Mouse (Mus musculus) hindbrain, embryonic 10.5 days (tissue): ENCODE results near the gene Atg101. TPM values are rescaled to one million over a fixed set of nuclear protein-coding genes. Genes with fewer than 3 reads are reported as not detected.
A peak's percentile ranks its signal among the peaks of the same experiment; 100 is the strongest.

Experiments used
- DNase-seq: peaks from one replicate; pipeline ENCODE4 v3.0.0-alpha.2; 2017; ENCODE audit warnings: low spot score
- H3K27ac ChIP-seq: fragments of 300-500 bp; sonication (generic); 2 replicates; pipeline ENCODE4 v1.5.1; 2016; ENCODE audit warnings: mild to moderate bottlenecking, moderate library complexity
- H3K27me3 ChIP-seq: fragments of 300-500 bp; sonication (generic); 2 replicates; pipeline ENCODE4 v1.6.1; 2016; ENCODE audit warnings: mild to moderate bottlenecking; ENCODE audit not compliant: poor library complexity, insufficient read depth, severe bottlenecking
- H3K36me3 ChIP-seq: fragments of 300-500 bp; sonication (generic); 2 replicates; pipeline ENCODE4 v1.6.1; 2016; ENCODE audit warnings: mild to moderate bottlenecking, moderate library complexity
- H3K4me1 ChIP-seq: fragments of 300-500 bp; sonication (generic); replicated peaks from 2 replicates; pipeline ENCODE4 v1.6.1; 2016; ENCODE audit warnings: mild to moderate bottlenecking
- H3K4me3 ChIP-seq: fragments of 300-500 bp; sonication (generic); 2 replicates; pipeline ENCODE4 v1.5.1; 2016; ENCODE audit warnings: mild to moderate bottlenecking, moderate library complexity
- H3K9me3 ChIP-seq: fragments of 300-500 bp; sonication (generic); 2 replicates; pipeline ENCODE4 v1.6.1; 2016; ENCODE audit warnings: mild to moderate bottlenecking, moderate library complexity
- WGBS: fragments of 180-500 bp; shearing (Covaris S2); methylation state at CpG from one replicate; pipeline ENCODE4 v1.1.7; 2016; 5-methylcytosine and 5-hydroxymethylcytosine counted together
- polyA plus RNA-seq: library from polyadenylated mRNA; unstranded; fragments of >200 nt; fragmentation: Nextera tagmentation; extraction: Ambion mirVana; gene quantifications from 2 replicates; pipeline ENCODE4 v1.2.1, GENCODE M21; 2016

The Atg101 gene
- polyA plus RNA-seq, 1 experiment from 2014 or later: 82.1 TPM

DNA sequence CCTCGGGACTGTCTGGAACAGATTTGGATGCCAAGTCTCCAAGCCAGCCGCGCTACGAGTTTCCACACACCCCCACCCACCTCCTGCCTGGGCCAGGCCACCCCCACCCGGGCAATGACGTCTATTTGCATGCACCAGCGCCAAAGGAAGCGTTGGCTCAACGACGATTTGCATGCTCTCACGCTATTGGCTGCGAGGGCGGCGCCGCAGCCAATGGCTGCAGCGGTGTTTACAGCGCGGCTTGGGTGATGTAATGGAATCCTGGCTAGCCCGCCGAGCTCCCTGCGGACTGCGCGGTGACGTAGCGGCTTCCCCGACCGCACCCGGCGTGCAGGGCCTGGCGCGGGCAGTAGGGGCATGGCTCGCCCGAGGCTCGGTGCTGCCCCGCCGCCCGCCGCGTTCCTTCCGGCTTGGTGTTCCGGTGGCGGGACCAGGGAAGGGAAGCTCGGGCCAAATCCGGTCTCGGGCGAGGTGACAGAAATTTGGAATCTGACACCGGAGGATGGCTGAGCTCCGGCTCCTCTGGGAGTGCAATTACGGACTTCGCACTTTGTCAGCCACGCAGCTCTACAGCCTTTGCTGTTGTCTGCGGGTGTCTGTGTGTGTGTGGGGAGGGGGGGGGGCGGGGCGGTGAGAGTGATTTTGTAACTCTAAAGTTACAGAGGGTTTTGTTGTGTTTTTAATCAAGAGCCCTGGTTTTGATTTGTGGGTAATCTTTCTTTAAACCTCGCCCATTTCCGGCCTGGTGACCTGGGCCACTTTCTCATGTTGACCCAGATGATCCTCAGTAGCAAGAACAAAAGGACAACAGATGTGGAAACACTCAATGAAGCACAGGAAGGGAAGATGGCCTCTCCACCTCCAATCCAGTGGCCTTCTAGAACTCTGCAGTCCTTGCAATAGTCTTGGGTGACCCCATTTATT lies 37.6 kb upstream of the Atg101 start:
- Histone ChIP-seq H3K36me3 (no peaks in the 10 kb centered on the region), H3K9me3 (no peaks in the 10 kb centered on the region), H3K4me1 (peaks cover 30% of the 10 kb centered on the region), H3K27ac (peak overlapping the region; percentile 94), H3K4me3 (peak overlapping the region; percentile 56), H3K27me3 (0 out of 2 replicates have a peak, but pooled peaks cover 9% of the 10 kb centered on the region)
- WGBS: 2% methylated on average over 56 of the region's 56 CpGs
- peak; percentile 95 for DNase-seq

DNA sequence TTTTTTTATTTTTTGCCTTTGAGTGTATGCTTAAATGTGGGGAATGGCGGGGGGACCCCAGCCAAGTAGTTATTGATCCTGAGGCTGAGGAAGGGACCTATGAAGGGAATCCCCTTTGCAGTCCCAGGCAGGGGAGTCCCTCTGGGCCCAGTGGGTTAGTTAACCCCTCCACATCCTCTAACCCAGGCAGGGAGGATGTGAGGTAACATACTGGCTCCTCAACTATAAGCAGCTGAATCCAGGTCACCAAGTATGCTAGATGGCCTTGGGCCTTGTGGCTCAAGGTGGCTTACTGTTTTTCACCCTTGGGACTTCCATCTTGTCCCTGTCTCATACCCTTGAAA lies 36.9 kb upstream of the Atg101 start:
- Histone ChIP-seq H3K27ac (peak overlapping the region; percentile 94), H3K27me3 (0 out of 2 replicates have a peak, but pooled peaks cover 3% of the 10 kb centered on the region), H3K4me1 (peaks cover 30% of the 10 kb centered on the region), H3K4me3 (peak overlapping the region; percentile 56), H3K9me3 (no peaks in the 10 kb centered on the region), H3K36me3 (no peaks in the 10 kb centered on the region)
- WGBS: 66% methylated on average over 1 of the region's 1 CpGs
- DNase-seq: no peak

DNA sequence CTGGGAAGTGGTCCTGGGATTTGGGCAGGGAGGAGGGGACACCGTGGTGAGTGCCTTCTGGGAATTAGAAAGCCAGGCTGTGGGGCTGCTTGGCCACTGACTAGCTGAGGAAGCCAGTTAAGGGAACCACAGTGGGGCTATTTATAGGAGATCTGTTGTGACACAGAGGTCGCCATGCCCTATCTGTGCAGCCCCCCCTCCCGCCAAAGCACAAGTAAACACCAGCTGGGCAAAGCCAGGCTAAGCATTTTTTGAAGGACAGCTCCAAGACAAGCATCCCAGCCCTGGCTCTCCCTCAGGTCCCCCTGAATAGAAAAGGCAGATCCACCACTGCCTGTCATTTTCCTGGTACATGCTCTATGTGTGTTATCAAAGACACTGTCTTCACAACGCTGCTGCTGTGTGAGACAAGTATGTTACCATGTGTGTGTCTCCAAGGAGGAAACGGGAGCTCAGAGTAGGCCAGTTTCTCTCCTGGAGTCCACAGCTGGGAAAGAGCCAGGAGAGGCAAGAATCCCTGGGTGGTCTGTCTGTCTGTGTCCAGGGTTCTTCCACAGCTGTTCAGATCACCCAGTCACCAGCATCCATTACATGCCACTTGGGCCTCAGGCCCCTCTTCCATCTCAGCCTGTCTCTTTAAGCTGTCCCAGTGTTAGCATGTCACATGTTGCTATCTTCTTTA lies 35.9 kb upstream of the Atg101 start:
- DNase-seq: no peak
- Histone ChIP-seq H3K27me3 (peaks cover 12% of the 10 kb centered on the region), H3K36me3 (no peaks in the 10 kb centered on the region), H3K27ac (0 out of 2 replicates have a peak overlapping the region, but pooled peaks have one; percentile 9), H3K4me1 (peaks cover 25% of the 10 kb centered on the region), H3K4me3 (no peak overlapping the region), H3K9me3 (no peaks in the 10 kb centered on the region)
- WGBS: 51% methylated on average over 5 of the region's 5 CpGs

DNA sequence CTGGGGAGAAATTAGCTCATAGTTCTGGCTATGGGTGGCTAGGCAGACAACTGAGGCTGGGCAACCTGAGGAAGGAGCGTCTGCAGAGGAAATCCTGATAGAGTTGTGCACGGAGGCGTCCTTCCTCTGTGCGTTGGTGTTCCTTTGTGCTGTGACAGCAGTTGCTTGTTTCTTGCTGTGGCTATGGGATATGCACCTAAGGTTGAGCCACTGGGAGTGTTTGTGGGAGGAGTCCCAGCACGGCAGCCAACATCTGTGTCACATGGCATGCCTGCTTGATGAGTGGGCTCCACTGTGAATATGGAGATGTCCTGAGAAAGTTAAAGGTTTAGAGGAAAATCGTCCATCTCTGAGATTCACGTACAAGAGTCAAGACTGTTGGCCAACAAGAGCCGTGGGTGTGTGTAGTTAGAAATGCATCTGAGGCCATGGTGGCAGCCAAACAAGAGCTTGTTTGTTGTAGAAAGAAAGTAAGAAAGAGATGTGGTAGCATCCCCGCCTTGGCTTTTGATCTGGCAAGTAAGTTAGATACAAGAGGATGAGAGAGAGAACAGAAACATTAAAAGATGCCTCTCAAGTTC lies 33.8 kb upstream of the Atg101 start:
- Histone ChIP-seq H3K4me3 (no peak overlapping the region), H3K27ac (no peak overlapping the region), H3K9me3 (no peaks in the 10 kb centered on the region), H3K4me1 (peaks cover 40% of the 10 kb centered on the region), H3K36me3 (no peaks in the 10 kb centered on the region), H3K27me3 (peaks cover 26% of the 10 kb centered on the region)
- WGBS: 84% methylated on average over 9 of the region's 9 CpGs
- no peak for DNase-seq

DNA sequence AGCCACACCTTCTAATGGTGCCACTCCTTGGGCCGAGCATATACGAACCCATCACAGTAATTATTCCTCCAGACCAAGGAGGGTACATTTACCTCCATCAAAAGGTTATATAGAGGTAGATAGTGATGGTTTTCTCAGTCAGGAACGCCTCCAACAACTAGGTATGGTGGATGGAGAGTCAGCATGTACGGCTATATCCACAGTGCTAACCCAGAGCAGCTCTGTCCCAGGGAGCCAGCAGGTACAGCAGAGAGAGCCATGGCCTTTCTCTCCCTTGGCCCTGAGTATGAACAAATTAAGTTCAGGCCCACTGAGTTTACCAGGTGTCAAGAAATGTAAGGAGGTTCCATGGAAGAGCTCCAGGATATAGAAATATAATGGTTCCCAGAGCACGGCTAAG lies 32.1 kb upstream of the Atg101 start:
- 89% methylated on average over 5 of the region's 5 CpGs for WGBS
- Histone ChIP-seq H3K4me1 (peaks cover 43% of the 10 kb centered on the region), H3K9me3 (no peaks in the 10 kb centered on the region), H3K27me3 (peaks cover 29% of the 10 kb centered on the region), H3K36me3 (no peaks in the 10 kb centered on the region), H3K4me3 (no peak overlapping the region), H3K27ac (no peak overlapping the region)
- no peak for DNase-seq

DNA sequence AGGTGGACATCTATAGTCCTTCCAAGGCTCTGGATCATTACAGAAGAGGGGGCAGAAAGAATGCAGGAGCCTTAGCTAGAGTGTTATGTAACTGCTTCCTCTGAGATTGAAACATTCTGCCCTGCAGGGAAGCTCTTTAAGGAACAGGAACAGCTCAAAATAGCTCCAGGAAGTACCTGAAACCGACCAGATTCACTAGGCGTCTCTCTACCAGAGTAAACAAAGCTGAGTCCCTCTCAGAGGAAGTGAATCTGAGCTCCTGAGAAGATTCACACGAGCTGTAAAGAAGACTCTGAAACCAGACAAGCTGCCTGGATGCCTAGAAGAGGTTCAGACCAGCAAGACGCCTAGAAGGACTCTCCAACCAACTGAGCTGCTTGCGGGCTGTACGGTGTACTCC lies 31.5 kb upstream of the Atg101 start:
- Histone ChIP-seq H3K4me3 (no peak overlapping the region), H3K36me3 (no peaks in the 10 kb centered on the region), H3K9me3 (no peaks in the 10 kb centered on the region), H3K27me3 (peaks cover 29% of the 10 kb centered on the region), H3K4me1 (peaks cover 41% of the 10 kb centered on the region), H3K27ac (no peak overlapping the region)
- no peak for DNase-seq
- 89% methylated on average over 6 of the region's 6 CpGs for WGBS

DNA sequence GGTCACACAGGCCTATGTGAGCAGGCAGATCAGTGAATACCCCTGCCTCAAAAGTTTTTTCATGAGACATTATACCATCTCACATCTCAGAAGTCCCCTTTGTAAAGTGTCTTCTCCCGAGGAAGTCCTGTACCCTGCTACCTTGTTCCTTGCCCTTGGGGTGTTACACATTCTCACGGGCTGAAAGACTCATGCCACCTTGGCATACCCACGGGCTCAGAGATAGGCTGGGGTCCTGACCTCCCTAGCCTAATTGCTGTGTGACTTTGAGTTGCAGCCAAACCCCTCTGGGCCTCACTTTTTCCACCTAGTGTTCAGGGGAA lies 30.5 kb upstream of the Atg101 start:
- peak overlapping the region; percentile 77 for H3K4me3 ChIP-seq
- no peak for DNase-seq
- H3K27ac ChIP-seq: peak overlapping the region; percentile 93
- H3K9me3 ChIP-seq: no peaks in the 10 kb centered on the region
- peaks cover 29% of the 10 kb centered on the region for H3K27me3 ChIP-seq
- peaks cover 37% of the 10 kb centered on the region for H3K4me1 ChIP-seq
- no peaks in the 10 kb centered on the region for H3K36me3 ChIP-seq
- WGBS: 40% methylated on average over 3 of the region's 3 CpGs

DNA sequence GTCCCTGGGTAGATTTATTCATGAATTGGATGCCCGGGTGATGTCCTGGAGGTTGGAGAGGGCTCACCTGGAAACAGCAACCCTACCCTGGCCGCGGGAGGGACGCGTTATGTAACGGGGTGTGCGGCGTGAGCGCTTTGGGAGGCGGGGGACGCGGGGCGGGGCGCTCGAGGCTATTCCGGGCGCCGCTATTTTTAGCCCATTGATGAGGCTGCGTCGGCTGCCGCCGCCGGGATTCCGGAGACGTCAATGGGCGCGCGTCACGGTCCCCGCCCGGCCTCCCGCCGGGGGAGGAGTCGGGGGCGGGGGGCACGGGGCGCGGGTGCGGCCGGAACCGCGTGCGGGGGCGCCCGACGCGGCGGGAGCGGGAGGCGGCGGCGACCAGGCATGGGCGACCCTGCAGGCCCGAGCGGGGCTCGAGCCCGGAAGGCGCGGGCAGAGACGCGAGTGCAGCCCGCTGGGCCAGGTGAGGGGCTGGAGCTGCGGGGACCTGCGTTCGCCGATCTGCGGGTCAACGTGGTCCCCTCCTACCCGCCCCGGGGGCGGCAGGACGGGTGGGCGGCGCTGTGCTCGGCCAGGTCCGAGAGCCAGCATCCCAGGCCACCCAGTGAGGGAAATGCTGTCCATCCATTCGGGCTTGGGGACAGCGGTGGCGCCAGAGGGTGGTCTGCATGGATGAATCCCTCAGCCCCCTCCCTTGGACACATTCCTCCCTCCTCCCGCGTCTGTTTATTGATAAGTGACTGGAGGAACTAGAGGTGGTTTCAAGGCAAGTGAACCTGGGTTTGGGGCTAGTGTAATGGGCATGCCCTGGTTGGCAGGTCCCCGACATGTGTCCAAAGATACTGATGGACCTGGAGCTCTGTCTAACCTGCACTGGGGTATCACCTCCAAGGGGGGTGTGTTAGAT lies 29.9 kb upstream of the Atg101 start, which contains the start of gene Nr4a1:
Nr4a1 (plus strand) TSS at position 384 of the 910 bp plus-strand sequence.
- peaks cover 29% of the 10 kb centered on the region for H3K27me3 ChIP-seq
- no peaks in the 10 kb centered on the region for H3K9me3 ChIP-seq
- peaks cover 37% of the 10 kb centered on the region for H3K4me1 ChIP-seq
- no peaks in the 10 kb centered on the region for H3K36me3 ChIP-seq
- DNase-seq: peak; percentile 62
- under 1% methylated on average over 82 of the region's 82 CpGs for WGBS
- H3K4me3 ChIP-seq: peak within 1 kb of the TSS; percentile 77
- H3K27ac ChIP-seq: peak within 1 kb of the TSS; percentile 93

DNA sequence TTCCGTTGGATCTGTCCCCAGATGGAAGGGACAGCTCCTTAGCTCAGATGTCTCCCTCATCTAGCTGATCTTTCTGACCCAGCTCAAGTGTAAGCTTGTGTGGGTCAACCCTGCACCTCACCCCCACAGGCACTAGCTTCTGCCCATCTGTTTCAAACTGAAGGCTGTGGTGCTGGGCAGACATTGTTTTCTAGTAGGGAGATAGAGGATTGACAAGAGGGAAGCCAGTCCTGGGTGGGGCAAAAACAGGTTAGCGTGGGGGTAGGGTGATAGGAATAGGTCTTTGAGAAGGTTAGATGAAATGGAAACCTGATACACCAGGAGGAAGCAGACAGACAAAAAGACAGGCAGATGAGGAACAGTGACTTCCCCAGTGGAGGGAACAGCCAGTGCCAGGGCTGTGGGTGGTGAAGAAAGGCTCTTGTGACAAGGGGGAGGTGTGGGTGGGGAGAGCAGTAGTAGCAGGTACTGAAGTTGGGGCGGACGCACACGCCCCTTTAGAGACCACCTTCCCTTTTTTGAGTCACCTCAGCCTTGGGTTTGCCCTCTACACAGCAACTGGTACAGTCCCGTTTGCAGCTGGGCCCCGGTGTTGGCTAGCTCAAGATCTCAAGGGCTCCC lies 28.1 kb upstream of the Atg101 start:
- no peaks in the 10 kb centered on the region for H3K9me3 ChIP-seq
- peaks cover 48% of the 10 kb centered on the region for H3K4me1 ChIP-seq
- 79% methylated on average over 7 of the region's 7 CpGs for WGBS
- H3K36me3 ChIP-seq: no peaks in the 10 kb centered on the region
- DNase-seq: no peak
- peak overlapping the region; percentile 13; the same call in 1 of the 2 replicates for H3K27ac ChIP-seq
- no peak overlapping the region for H3K4me3 ChIP-seq
- H3K27me3 ChIP-seq: peaks cover 26% of the 10 kb centered on the region

DNA sequence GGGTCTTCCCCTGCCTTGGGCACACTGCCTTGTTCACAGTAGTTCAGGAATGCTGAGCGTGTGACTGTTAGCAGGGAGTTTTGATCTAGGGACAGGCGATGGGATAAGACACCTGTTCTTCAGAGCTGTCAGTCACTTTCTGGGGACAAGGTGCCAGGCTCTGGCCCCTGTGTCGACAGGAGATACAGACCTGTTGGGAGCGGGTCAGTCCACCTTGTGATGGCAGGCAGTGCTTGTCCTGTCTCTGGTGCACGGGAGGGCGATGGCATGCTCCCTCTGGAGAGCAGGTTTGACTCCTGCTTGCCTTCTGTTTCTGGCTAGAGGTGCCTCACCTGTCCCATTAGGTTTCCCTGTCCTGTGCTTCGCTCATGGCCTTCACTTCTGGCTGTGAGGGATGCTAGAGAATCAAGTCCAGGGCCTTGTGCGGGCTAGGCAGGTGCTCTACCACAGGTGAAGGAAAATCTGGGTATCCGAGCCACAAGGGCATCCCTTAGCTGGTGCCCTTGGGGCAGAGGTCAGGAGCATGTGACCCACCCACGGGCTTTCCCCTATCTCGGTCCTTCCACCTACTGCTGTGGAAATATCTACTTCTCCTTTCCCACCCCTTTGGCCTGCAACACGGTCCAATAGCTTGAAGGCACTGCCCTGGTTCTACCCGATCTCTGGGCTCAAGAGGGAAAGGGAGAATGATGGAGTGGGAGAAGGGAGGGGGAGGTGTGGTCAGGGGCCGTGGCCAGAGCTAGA lies 27.4 kb upstream of the Atg101 start:
- DNase-seq: no peak
- H3K36me3 ChIP-seq: no peaks in the 10 kb centered on the region
- 81% methylated on average over 14 of the region's 14 CpGs for WGBS
- peaks cover 55% of the 10 kb centered on the region for H3K4me1 ChIP-seq
- H3K9me3 ChIP-seq: no peaks in the 10 kb centered on the region
- peaks cover 26% of the 10 kb centered on the region for H3K27me3 ChIP-seq
- peak overlapping the region; percentile 13; the same call in 1 of the 2 replicates for H3K27ac ChIP-seq
- H3K4me3 ChIP-seq: no peak overlapping the region

DNA sequence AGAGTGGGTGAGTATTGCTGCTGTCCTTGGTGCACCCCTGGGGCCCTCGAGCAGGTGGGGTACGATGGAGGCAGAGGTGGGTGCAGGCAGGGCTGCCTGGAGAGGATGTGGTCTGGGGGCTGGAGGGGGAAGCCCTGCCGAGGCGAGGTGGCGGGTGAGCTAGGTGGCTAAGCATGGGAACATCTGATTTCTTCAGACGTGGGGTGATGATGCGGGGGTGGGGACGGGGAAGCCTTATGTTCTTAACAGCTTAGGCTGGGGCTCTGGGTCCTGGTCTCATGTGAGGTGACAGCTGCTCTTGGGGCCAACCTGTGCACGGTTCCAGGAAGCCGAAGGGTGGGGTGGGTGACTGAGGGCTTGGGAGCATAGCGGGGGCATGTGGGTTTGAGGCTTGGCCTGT lies 25.7 kb upstream of the Atg101 start:
- H3K9me3 ChIP-seq: no peaks in the 10 kb centered on the region
- 89% methylated on average over 11 of the region's 11 CpGs for WGBS

More for the DNA sequence above, 25.7 kb upstream of the Atg101 start:
- no peak for DNase-seq
- peaks cover 16% of the 10 kb centered on the region for H3K27me3 ChIP-seq
- H3K4me3 ChIP-seq: no peak overlapping the region
- H3K36me3 ChIP-seq: no peaks in the 10 kb centered on the region
- H3K4me1 ChIP-seq: peaks cover 66% of the 10 kb centered on the region
- no peak overlapping the region for H3K27ac ChIP-seq
